Mouse (Mus musculus) mature B cell (primary cell): ENCODE data around the gene Rfx8.

ENCODE experiments used
- in situ Hi-C: fragments of 300-500 bp; cut with MboI; formaldehyde crosslinking; loops from 2 replicates; pipeline ENCODE4 v1.14.3; 2019

Gene Rfx8

GRCm38 (mm10) chr1:39720632-39721350 lies at the start of gene Rfx8:
Gene Rfx8 (minus strand): TSS chr1:39720997.
- in situ Hi-C loops, result no loop called here

GRCm38 (mm10) chr1:39770436-39770835 lies 49.6 kb upstream of the Rfx8 start:
- in situ Hi-C loops, result no loop called here

GRCm38 (mm10) chr1:39768017-39768416 lies 47.2 kb upstream of the Rfx8 start:
- in situ Hi-C loops, result no loop called here

- in situ Hi-C loops, result no loop called here
Observed at GRCm38 (mm10) chr1:39765854-39766493, 45.2 kb upstream of the Rfx8 start.

DNA sequence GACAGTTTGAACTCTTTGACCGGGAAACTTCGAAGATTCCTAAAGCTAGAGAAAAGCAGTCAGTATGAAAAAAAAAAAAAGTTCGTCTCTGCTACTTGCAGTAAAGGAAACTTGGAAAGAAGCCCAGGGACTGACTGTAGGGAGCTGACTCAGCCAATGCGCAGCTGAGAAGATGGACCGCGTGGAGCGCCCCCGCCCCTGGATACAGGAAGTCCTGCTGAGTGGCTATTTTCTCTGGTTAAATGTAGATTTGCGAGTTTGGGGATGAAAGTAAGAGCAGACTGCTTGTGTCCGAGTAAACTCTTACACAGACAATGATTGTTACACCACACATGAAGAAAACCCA lies 41.2 kb upstream of the Rfx8 start:
- in situ Hi-C loops, result no loop called here

GRCm38 (mm10) chr1:39761211-39762024 lies 40.6 kb upstream of the Rfx8 start:
- in situ Hi-C loops, result no loop called here

DNA sequence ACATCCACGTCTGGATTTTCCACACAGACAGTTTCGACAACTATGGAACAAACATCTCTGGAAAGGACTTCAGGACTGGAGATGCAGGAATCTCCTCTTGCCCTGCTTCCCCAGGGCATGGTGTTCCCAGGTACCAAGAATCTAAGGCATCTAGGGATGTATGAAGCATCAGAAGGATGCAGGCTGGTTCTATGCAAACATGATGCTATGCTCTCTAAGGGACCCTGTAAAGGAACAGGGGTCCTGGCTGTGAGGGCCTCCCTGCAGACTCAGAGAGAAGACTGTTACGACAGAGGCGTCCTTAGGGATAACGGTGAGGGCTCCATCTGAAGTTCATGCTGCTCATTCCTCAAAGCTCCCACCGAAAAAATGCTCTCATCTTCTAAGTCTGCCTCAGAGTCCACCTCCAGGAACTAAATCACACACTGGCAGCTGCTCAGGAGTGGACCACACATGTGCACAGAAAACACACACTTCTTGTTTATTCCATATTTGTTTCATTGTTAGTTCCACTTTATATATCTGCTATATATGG lies 39.5 kb upstream of the Rfx8 start:
- in situ Hi-C loops, result no loop called here

DNA sequence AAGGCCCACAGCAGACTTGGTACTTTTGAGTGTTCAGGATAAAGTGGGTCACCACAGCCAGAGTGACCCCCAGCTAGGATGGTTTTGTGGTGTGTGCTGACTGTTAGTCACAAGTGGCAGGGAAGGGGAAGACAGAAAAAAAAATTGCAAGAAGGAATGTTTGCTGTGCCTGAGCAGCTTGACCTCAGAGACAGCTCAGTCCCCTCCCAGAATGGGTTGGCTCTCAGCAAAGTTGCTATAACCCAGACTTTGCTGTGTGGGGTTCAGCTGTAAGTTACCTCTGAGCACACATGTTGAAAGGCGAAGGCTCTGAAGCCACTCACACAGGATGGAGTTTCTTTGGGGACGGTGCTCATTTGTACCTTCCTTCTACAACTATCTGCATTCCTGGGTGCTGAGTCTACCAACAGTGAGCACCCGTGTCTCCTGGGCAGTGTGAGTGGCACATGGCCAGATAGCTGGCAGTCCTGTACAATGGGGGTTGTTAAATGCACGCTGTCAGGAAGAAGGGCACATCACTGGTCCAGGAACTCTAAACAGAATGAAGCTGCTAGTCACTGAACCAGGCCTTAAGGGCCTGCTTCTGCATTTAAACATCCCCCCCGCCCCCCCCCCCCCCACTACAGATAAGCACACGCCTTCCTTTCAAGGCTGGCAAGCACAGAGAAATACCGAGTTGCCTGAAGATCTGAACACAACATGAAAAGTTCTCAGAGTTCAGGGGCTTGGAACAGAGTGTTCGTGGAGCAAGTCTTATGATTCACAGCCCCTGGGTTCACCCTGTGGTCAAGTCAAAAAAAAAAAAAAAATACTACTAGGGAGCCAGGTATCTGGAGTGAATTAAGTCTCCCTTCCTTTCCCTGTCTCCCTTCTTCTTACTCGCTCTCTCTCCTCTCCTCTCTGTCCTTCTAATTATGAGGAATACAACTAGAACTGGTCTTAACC lies 38.7 kb upstream of the Rfx8 start:
- in situ Hi-C loops, result no loop called here

GRCm38 (mm10) chr1:39758244-39758643 lies 37.4 kb upstream of the Rfx8 start:
- in situ Hi-C loops, result no loop called here

- in situ Hi-C loops, result no loop called here
Observed at GRCm38 (mm10) chr1:39756952-39757351, 36.2 kb upstream of the Rfx8 start.

- in situ Hi-C loops, result no loop called here
Observed at GRCm38 (mm10) chr1:39754224-39754957, 33.6 kb upstream of the Rfx8 start.

- in situ Hi-C loops, result no loop called here
Observed at GRCm38 (mm10) chr1:39751537-39751936, 30.7 kb upstream of the Rfx8 start.

GRCm38 (mm10) chr1:39749664-39750063 lies 28.9 kb upstream of the Rfx8 start:
- in situ Hi-C loops, result no loop called here

GRCm38 (mm10) chr1:39749214-39749613 lies 28.4 kb upstream of the Rfx8 start:
- in situ Hi-C loops, result no loop called here

DNA sequence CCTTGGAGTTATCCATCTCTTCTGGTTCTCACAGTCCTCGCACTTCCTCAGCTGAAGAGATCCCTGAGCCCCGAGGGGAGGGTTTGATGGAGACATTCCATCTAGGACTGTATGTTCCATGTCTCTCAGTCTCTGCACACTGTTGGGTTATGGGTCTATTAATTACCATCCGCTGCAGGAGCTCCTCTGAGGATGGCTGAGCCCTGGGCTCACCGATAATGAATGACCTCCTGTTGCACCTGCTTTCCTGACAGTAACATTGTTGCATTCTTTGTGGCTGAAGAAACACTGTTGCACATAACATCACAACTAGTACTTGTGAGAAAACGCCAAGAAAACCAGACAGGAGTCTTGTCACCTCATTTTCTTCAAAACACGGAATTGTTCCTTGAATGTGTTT lies 27.9 kb upstream of the Rfx8 start:
- in situ Hi-C loops, result no loop called here

DNA sequence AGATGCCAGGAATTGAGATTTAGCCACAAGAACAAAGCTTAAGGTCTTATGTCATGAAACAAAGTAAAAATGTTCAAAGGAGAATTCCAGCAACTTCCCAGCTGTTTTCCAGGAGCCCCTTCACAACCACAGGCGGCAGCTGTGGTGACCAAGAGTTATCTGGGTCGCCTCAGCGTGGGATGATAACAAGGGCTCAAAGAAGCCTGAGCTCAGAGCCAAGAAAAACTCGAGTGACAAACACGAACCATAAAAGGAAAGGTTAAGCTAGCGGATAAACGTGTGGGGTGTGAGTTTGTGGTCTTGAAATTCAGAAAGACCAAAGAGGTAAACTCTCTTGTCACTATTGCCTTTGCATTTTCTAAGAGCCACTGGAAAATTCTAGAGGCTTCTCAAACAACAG lies 25.7 kb upstream of the Rfx8 start:
- in situ Hi-C loops, result no loop called here

DNA sequence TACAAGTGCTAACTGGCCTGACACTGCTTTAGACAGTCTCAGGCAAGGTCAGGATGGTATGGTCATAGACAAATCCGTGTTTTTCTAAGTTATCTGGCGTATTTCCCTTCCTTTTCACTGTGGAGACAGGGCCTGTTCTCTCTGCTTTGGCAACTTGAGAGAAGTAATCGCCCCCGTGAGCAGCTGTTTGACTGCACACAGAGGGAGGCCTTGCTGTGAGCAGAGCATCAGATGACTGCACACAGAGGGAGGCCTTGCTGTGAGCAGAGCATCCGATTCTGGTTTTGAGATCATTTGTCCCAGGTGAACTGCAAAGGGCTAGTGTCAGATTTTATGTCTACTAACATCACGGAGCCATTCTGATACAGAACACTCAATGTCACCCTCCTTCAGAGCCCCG lies 20.2 kb upstream of the Rfx8 start:
- in situ Hi-C loops, result no loop called here

DNA sequence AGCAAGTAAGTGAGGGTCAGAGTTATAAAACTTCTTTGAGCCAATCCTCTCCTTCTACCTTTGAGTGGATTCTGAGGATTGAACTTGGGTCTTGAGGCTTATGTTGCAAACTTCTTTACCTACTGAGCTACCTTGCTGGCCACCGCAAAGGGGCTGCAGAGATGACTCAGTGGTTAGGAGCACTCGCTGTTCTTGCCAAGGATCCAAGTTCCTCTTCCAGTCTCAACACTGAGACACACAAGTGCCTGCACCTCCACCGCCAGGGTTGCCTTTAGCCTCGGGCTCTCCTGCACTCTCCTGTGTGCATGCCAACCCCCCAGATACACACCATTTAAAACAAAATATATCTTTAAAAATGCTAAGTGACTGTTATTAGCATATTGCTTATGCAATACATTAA lies 19.2 kb upstream of the Rfx8 start:
- in situ Hi-C loops, result no loop called here

DNA sequence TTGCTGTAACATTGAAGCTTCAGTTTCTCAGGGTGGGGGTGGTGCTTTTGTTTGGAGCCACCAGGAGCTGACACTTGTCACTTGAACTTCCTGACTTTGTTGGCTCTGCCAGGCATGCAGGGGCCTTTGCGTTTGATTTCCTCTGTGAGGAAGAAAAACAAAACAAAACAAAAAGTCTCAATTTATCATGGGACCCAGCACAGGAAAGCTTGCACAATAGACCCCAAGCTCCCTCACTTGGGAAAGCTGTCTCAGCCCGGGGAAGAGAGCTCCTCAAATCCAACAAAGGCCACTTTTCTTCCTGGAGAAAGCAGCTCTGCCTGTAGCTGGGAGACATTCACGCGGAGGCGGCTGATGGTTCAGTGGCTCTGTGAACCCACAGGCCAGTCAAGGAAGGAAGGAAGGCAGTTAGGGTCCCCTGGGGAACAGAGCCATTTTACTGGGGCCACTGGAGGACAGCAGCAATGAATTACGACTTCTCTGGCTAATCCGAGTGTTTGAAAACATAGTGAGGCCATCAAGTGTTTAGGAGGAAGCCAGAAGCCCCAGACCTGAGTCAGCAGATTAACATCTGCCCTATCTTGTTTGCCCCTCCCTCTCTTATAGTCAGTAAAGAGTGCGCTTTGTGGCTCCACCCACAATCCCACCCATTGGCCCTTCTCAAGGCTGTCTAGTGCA lies 15.3 kb upstream of the Rfx8 start:
- in situ Hi-C loops, result no loop called here

DNA sequence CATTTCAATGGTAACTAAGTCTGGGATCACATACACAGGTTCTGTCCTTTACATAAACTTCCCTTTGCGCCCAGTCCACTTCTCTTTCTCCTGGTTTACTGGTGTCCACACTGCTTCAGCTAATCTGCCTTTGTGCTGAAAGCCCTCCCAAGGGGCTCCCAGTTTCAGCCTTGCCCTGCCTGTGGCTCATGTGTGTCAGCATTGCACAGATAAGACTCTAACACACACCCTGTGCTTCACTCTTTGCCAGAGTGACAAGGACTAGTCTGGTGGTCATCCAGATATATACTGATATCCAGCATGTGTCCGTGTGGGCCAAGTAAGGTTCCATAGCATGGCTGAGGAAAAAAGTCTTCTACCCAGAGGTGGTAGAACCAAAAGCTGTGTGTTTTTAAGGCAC lies 14.7 kb upstream of the Rfx8 start:
- in situ Hi-C loops, result no loop called here
